Mouse (Mus musculus): ENCODE measurements around the gene Lhx5.
A peak's percentile ranks its signal among the peaks of the same experiment; 100 is the strongest.

Lhx5 gene

DNA sequence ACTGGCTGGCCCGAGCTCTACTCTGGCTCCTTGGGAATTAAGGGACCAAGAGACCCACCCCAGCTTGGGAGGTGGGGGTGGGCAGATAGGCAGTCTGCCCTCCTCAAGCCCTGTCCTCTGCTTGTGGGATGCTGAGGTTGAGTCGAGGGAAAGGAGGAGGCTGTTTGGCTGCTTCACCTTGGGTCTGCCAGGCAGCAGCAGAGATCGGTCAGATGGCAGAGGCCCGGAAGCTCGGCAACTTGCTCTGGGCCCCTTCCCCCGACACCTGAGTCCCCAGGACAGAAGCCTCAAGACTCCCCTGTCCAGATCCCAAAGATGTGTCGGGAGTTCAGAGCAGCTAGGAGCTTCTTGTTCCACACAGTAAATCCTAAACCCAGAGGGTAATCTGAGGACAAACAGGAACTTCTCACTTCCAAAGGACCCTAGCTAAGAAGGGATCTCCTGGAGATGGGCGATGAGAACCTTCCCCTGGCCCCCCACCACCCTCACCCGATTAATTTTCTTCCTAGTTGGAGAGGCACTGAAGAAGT is 1.1 kb downstream of the Lhx5 start:
- no peak for DNase-seq (ENCODE audit: low read depth)

DNA sequence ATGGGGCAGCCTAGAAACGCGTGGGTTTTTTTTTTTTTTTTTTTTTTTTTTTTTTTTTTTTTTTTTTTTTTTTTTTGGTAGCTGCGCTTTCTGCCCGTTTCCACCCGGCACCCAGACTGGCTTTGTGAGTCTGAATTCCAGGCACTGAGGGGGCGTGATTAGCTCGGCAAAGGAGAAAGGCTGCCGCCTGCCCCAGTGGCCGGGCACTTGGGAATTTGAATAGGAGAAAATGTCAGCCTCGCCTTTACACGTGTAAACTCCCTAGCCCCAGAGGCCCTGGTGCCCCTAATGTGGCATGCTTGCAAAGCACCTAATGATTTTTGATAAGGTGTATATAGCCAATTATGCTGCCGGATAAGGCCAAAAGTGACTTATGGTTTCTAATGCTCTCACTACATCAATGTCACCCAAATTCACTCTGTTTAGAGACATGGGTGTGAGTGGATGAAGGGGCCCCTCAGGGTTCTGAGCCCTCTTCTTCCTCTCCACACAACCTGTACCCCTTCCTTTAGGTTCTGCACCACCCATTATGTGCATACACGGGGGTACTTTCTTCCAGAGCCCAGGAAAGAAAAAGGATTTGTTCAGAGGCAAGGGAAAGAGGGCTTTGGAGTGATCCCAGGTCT is 1.7 kb downstream of the Lhx5 start:
- no peak for DNase-seq (ENCODE audit: low read depth)

DNA sequence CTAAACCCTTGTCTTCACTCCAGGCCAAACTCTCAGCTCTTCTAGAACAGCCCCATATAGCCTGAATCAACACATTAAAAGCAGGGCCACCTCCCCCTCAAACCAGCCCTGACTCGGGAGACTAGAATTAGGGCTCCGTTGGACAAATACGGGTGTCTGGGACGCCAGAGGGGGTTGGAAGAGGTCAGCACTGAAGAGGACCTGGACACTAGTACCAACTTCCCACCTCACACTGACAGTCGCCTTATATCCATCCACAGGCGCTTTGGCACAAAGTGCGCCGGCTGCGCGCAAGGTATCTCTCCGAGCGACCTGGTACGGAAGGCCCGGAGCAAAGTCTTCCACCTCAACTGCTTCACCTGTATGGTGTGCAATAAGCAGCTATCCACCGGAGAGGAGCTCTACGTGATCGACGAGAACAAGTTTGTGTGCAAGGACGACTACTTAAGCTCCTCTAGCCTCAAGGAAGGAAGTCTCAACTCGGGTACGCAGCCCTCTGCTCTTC is 2.8 kb downstream of the Lhx5 start:
- DNase-seq (ENCODE audit: low read depth) = no peak

DNA sequence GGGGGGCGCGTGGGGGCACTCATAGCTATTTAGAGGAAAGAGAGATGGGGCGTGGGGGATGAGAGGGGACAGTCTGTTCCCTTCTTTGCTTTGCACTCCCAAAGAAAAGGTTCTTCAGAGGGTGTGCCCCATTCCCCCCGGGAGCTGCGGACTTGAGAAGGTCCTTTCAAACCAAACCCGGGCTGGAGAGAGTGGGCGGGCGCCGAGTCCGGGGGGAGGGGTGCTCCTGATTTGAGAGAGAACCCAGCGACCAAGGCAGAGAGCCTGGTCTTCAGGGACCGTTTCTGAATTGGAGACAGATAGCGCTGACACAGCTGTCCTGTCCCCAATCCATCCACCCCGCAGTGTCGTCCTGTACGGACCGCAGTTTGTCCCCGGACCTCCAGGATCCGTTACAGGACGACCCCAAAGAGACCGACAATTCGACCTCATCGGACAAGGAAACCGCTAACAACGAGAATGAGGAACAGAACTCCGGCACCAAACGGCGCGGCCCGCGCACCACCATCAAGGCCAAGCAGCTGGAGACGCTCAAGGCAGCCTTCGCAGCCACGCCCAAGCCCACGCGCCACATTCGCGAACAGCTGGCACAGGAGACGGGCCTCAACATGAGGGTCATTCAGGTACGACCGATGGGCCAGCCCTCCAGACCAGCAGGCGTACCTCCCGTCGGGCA is 3.6 kb downstream of the Lhx5 start:
- no peak for DNase-seq (ENCODE audit: low read depth)

DNA sequence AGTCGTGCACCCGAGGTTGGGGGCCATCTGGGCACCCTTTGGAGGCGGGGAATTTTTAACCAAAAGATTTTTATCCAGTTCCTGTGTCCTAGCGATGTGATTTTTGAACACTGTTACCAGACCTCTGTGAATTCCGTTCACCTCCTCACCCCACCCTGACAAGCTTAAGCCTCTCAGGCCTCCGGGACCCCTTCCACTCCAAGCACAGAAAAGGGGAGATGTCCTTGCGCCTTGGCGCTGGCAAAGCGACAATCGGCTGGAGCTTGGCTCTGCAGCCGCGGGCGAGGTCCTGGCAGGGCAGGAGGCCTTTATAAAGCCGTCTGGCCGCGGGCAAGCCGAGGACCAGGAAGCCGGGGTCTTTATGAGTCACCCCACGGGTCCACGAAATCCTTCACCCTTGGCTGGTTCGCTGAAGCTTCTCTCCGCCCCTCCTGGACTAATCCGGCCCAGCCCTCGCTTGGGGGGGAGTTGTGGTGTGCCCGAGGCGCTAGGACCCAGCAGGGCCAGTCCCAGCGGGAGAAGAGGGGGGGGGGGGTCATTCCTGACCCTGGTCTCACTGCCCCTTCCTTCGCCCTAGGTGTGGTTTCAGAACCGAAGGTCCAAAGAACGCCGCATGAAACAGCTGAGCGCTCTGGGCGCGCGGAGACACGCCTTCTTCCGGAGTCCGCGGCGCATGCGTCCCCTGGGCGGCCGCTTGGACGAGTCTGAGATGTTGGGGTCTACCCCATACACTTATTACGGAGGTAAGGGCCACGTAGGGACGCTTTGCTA is 4.4 kb downstream of the Lhx5 start:
- DNase-seq (ENCODE audit: low read depth) = no peak

DNA sequence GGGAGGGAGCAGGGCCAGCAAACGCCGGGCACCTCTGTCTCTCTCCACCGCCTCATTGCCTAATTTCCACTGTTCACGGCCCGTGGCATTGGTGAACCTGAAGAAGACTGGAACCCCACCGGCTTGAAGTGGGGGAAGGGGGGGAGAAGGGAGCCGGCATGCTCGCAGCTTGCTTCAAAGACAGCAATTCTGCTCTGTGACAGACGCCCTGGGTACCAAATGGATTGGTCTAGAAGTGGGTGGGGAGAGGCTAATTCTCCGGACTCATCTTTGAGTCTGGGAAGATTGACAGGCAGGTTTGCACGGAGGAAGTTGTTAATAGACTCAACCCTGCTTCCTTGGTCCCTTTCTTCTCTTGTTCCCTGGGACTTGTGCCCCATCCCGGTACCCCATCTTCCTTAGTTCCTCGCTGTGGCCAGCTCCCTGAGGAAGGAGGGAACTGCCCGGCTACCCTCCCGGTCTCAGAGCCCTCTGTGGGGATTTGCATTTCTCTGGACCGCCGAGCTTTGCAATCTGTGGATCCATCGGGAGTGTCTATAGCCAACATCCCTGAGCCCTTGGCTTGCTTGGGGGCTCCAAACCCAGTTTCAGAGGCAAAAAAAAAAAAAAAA is 5.5 kb downstream of the Lhx5 start:
- DNase-seq (ENCODE audit: low read depth) = no peak

DNA sequence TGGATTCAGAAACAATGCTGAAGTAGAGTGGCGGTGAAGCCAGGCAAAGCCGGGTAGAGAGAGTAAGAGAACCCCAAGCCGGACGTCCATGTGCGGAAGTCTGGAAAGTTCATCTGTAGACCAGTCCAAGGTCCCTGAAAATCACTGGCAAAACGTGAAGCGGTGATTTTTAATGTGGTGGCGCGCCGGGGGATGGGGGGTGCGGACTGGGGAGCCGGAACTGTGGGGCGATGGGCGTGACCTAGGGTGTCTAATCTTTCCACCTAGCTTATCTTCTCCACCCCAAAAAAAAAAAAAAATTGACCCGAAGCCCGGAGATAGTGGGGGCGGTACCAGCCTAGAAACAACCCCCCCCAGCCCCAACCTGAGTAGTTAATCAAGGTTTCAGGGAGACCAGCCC is 6.0 kb downstream of the Lhx5 start:
- no peak for DNase-seq (ENCODE audit: low read depth)

DNA sequence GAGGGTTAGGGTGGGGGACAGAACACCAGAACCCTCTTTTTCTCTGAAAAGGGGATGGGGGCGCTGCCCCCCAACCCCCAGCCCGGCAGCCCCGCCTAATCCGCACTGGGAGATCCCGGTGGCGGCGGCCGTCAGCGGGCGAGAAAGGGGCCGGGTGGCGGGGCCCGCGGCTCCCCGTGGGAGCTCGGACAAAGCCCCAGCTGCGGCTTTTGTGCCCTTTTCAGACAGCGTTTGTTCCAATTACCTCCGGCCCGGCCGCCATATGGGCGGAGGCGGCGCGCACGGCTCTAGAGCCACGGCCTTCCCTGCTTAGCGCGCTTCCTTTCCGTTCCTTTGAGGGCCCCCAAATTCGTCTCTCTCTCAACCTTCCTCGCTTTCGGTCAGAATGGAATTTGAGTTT is 6.5 kb downstream of the Lhx5 start:
- no peak for DNase-seq (ENCODE audit: low read depth)

DNA sequence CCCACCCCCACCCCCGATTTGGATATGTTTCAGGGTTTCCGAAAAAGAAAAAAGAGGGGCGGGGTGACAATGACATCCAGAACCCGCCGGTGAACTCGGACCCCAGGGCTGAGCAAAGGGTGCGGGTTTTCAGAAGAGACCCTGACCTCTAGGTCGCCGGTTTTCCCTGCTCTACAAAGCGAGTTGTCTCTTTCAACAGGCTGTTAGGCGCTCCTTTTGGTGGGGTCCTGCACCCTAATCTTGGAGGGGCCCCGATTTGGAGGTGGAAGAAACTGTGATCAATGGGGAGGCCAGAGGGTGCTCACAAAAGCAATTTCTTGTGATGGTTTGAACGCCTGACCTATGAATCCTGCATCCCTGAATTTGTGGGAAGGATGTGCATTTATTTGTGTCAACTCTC is 7.0 kb downstream of the Lhx5 start:
- DNase-seq (ENCODE audit: low read depth) = no peak

DNA sequence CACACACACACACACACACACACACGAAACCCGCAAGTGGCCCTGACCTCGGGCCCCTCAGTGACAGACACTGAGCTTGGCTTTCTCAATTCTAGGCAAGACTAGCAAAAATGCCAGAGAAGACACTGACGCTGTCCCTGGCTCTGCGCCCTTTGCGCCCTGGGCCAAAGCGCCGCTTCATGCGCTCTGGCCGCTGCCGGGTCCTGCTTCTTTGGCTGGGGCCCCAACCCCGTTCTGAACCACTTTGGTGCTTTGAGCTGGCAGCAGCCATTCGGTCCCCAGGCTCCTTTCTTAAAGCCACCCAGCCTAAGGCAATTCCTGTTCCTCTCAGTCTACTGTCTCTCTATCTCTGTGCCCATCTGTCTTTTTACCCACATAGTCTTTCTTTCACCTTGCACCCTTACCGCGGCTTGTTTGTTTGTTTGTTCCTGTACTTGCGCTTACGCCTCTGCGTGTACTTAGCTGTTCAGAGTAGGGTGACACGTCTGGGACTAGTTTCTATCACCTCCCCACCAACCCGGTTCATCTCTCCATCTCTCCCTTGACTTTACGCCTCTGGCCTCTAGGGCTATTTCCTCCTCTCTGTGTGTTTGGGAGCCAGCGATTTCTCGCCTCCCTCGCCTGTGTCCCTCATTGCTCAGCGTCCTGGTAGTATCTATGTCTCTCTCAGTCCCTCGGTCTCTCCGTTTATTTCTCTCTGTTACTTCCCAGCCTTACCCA is 7.7 kb downstream of the Lhx5 start:
- no peak for DNase-seq (ENCODE audit: low read depth)

DNA sequence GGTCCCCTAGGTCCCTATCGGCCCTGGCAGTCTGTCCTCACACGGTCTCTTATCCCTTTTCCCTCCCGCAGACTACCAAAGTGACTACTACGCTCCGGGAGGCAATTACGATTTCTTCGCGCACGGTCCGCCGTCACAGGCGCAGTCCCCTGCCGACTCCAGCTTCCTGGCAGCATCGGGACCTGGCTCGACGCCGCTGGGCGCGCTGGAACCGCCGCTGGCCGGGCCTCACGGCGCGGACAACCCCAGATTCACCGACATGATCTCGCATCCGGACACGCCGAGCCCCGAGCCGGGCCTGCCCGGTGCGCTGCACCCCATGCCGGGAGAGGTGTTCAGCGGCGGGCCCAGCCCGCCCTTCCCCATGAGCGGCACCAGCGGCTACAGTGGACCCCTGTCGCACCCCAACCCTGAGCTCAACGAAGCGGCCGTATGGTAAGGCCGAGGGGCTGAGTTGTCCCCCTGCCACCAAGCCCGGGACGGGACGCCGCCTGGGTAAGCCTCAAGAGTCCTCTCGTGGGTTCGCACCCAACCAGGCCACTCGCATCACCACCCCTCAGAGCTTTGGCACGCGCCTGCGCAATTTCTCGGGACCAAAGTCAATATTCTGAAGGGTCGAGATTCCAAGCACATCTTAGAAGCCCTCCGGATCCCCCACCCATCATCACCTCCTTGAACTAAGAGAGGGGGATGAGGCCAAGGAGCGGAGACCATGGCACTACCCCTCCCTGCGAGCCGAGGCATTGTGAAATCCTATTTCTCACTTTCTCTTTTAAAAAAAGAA is 8.6 kb downstream of the Lhx5 start:
- DNase-seq (ENCODE audit: low read depth) = no peak

DNA sequence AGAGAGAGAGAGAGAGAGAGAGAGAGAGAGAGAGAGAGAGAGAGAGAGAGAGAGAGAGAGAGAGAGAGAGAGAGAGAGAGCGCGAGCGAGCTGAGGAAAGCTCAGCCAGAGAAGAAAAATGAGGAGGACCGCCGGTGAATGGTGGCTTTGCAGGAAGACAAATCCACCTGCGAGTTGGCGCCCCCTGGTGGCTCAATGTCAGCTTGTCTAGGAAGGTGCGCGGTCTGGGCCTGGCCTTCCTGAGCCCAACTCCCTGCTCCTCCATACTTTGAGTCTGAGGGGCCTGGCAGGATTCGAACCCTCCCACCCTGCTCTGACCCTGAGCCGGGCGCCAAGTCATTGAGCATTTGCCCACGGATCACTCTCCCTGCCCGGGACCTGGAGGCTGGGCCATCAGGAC is 9.2 kb downstream of the Lhx5 start:
- peak; percentile 74 for DNase-seq (ENCODE audit: low read depth)

DNA sequence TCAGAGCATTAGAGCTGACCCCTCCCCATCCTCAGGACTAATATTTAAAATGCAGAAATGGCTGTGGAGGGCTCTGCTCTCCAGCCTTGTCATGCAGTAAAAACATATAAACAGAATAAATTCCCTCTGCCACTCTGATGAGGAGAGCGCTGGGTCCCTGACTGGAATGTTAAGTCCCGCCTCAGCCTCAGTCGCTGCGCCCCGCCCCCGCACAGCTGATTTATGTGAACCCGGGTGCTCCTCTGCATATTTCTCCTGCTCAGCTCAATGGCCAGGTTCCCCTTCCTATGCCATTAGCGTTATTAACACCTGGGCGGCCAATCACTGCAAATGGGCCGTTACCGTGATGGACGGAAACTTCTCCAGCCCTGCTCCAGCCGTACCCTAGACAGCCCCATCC is 15.8 kb downstream of the Lhx5 start:
- no peak for DNase-seq (ENCODE audit: low read depth)

DNA sequence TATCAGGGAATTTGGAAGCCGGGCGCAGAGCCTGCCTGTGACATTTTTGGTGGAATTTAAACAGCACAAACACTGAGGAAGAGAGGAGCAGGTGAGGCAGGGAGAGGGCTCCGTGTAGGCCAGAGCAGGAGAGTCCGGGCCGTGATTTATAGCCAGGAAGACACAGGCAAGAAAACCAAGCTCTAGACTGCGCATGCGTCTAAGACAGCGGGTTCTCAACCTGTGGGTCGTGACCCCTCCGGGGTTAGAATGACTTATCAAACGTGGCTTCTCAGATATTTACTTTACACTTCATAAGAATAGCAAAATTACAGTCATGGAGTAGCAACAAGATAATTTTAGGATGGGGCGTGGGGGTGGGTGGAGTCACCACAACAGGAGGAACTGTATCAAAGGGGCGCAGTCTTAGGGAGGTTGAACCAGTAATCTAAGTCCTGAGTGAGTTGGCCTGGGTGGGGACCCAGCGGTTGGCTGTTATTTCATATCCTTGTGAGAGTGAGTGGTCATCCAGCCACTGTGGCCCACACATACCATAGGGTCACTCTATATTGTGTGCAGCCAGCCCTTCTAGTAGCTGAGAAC is 23.3 kb downstream of the Lhx5 start:
- no peak for DNase-seq (ENCODE audit: low read depth)

DNA sequence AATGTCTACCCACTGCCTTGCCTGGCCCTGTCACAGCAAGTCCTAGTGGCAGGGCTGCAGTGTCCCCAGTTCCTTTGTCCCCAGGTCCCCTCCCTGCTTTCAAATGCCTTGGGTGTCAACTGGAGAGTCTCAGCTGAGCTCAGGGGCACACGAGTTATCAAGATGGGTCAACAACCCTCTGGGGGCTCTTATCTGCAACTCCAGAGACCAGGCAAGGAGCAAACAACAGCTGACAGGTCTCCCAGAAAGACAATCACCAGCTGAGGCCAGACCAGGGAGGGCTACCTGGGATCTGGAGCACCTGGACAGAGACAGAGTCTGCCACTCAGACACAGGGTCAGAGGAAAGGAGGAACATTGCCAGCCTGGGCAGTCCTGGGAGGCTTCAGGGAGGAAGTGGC is 24.8 kb downstream of the Lhx5 start:
- no peak for DNase-seq (ENCODE audit: low read depth)

DNA sequence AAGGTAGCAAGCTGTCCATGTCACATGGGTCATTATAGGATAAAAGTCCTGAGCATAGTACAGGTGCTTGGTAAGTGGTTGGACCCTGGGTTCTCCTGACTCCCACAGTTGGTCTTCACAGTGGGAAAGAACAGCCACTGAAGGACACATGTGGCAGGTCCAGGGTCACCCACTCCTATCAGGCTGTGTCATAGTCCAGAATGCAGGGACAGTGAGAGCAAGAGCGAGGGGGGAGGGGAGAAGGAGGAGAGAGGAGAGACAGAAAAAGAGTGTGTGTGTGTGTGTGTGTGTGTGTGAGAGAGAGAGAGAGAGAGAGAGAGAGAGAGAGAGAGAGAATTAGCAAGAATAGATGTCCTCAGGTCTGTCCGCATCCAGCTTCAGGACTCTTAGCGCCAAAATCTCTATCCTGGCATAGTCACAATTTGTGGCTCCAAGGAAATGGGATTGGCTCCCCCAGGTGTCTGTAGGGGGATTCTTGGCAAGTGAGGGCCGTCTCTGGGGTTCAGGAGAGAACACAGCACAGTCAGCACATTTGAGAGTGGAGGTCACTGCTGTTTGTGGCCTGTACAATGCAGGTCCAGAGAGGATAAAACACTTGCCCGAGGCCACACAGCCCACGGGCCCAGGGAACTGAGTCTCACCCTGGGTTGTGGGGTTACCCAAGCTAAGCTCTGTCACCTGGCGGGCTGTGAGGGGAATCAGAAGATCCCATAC is 25.5 kb downstream of the Lhx5 start:
- no peak for DNase-seq (ENCODE audit: low read depth)

DNA sequence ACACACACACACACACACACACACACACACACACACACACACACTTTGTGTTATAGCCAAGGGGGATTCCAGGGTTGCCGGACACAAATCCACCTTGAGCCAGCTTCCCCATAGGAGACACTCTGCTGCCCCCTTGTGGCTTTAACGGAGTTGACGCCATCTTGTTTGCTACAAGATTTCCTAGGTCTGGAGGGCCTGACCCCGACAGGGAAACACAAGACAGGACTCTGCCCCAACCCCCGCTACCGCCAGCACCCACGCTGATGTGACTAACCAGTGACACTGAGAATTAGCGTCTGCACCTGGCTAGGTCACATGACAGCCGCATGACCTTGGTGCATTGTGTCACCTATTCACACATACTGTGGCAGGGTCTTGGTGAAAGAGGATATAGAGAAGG is 26.1 kb downstream of the Lhx5 start:
- peak; percentile 86 for DNase-seq (ENCODE audit: low read depth)

DNA sequence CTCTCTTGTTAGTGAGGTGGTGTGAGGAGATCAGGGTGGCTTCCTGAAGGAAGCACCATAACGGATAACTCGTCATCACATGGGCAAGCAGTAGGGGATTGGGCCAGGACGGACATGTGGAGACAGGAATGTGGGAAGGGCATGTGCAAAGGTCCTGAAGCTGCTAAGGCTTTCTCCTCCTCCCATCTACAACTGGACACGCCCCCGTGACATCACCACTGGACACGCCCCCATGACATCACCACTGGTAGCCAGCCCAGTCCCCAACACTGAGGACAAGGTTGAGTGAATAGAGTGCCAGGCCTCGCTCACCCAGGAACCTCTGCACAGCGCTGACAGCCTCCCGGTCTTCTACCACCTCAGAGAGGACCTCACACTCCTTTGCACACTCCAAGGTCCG is 27.6 kb downstream of the Lhx5 start:
- peak; percentile 35 for DNase-seq (ENCODE audit: low read depth)

DNA sequence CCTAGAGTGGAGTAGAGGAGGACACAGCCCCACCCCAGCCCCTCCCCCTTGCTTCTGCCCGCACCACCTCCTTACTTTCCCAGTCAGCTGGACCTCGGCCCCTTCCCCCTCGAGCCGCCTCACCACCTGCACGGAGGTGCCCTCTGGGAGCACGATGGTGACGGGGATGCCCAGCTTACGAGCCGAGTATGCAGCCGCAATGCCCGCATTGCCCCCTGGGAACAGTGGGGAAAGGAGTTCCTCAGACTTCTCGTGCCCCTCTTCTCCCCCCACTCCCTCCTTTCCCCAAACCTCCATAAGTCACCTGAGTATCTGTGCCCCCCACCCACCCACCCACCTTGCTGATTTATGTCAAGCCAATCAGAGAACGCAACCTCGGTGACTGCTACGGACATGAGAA is 30.4 kb downstream of the Lhx5 start:
- no peak for DNase-seq (ENCODE audit: low read depth)

DNA sequence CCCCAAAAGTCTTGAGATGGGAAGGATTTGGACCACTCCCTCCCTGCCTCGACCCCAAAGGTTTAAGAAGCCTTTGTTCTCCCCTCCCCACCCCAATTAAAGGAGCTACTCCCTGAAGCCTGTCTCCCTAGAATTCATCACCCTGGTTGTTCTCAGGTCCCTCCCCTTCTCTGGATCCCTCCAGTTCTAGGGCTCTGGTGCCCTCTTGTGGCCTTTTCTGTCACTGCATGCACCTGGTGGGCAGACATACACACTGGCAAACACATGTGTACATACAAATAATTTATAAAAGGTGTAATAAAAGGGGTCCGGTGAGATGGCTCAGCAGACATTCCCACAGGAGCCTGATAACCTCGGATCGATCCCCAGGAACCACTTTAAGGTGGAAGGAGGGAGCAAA is 32.8 kb downstream of the Lhx5 start:
- peak; percentile 46 for DNase-seq (ENCODE audit: low read depth)
